Mouse (Mus musculus): ENCODE data around the gene Ric1. TPM values are rescaled to one million over a fixed set of nuclear protein-coding genes. Genes with fewer than 3 reads are reported as not detected.

Gene Ric1
- polyA plus RNA-seq, 1 experiment from 2014 or later, result 9.4 TPM

Other genes starting within 250 kb of the Ric1 start
- 2.3 and 3.2 TPM in 2 replicates for gene Insl6, start 196.9 kb upstream of the Ric1 start, polyA plus RNA-seq (2014; fragmentation: Nextera tagmentation; extraction: Ambion mirVana)
- gene Rln1, start 187.6 kb upstream of the Ric1 start, polyA plus RNA-seq (2014; fragmentation: Nextera tagmentation; extraction: Ambion mirVana), result 3.9 and 4.0 TPM in 2 replicates
- 109 TPM in 2 replicates for gene Plgrkt, start 154.9 kb upstream of the Ric1 start, polyA plus RNA-seq (2014; fragmentation: Nextera tagmentation; extraction: Ambion mirVana)
- gene Cd274, start 154.8 kb upstream of the Ric1 start, polyA plus RNA-seq (2014; fragmentation: Nextera tagmentation; extraction: Ambion mirVana), result 0.46 and 0.74 TPM in 2 replicates
- not detected in 2 replicates for gene Pdcd1lg2, start 111.4 kb upstream of the Ric1 start, polyA plus RNA-seq (2014; fragmentation: Nextera tagmentation; extraction: Ambion mirVana)
- gene Ermp1, start 126.1 kb downstream of the Ric1 start, polyA plus RNA-seq (2014; fragmentation: Nextera tagmentation; extraction: Ambion mirVana), result 5.2 and 5.3 TPM in 2 replicates
- gene Mlana, start 175.5 kb downstream of the Ric1 start, polyA plus RNA-seq (2014; fragmentation: Nextera tagmentation; extraction: Ambion mirVana), result not detected in 2 replicates